Mouse (Mus musculus): ENCODE data around the gene Epop.
"Not testable (repeated sequence)": the region's sequence is repeated elsewhere in the genome, so short reads cannot be mapped to it uniquely, and the experiment has no call there.

Gene Epop

GRCm38 (mm10) chr11:97660734-97661647 is 31.5 kb upstream of the Epop start:
- DNase-seq (ENCODE audit: low read depth), result no peak

- DNase-seq (ENCODE audit: low read depth), result no peak
These were observed 30.6 kb upstream of the Epop start for GRCm38 (mm10) chr11:97659990-97660714.

GRCm38 (mm10) chr11:97659267-97659989 is 29.9 kb upstream of the Epop start:
- DNase-seq (ENCODE audit: low read depth), result no peak

- DNase-seq (ENCODE audit: low read depth), result no peak
These were observed 29.3 kb upstream of the Epop start for GRCm38 (mm10) chr11:97658751-97659266.

- DNase-seq (ENCODE audit: low read depth), result not testable (repeated sequence)
These were observed 28.5 kb upstream of the Epop start for GRCm38 (mm10) chr11:97657967-97658366.

GRCm38 (mm10) chr11:97657184-97657945 is 27.9 kb upstream of the Epop start:
- no peak for DNase-seq (ENCODE audit: low read depth)

- no peak for DNase-seq (ENCODE audit: low read depth)
These were observed 26.9 kb upstream of the Epop start for GRCm38 (mm10) chr11:97656269-97656971.

GRCm38 (mm10) chr11:97654210-97654609 is 24.7 kb upstream of the Epop start:
- DNase-seq (ENCODE audit: low read depth), result no peak

GRCm38 (mm10) chr11:97653376-97653775 is 23.9 kb upstream of the Epop start:
- not testable (repeated sequence) for DNase-seq (ENCODE audit: low read depth)

- no peak for DNase-seq (ENCODE audit: low read depth)
These were observed 20.8 kb upstream of the Epop start for GRCm38 (mm10) chr11:97650341-97650740.

GRCm38 (mm10) chr11:97648541-97648940 is 19.0 kb upstream of the Epop start:
- DNase-seq (ENCODE audit: low read depth), result not testable (repeated sequence)

- DNase-seq (ENCODE audit: low read depth), result no peak
These were observed 15.3 kb upstream of the Epop start for GRCm38 (mm10) chr11:97644834-97645233.

- no peak for DNase-seq (ENCODE audit: low read depth)
These were observed 14.0 kb upstream of the Epop start for GRCm38 (mm10) chr11:97643380-97644055.

- no peak for DNase-seq (ENCODE audit: low read depth)
These were observed 13.2 kb upstream of the Epop start for GRCm38 (mm10) chr11:97642746-97643145.

- DNase-seq (ENCODE audit: low read depth), result no peak
These were observed 12.2 kb upstream of the Epop start for GRCm38 (mm10) chr11:97641668-97642067.

- DNase-seq (ENCODE audit: low read depth), result no peak
These were observed 6.0 kb upstream of the Epop start for GRCm38 (mm10) chr11:97635468-97636019.

GRCm38 (mm10) chr11:97632440-97632839 is 2.9 kb upstream of the Epop start:
- not testable (repeated sequence) for DNase-seq (ENCODE audit: low read depth)

GRCm38 (mm10) chr11:97631938-97632337 is 2.4 kb upstream of the Epop start:
- peak; percentile 31 for DNase-seq (ENCODE audit: low read depth)

- no peak for DNase-seq (ENCODE audit: low read depth)
These were observed 2.0 kb upstream of the Epop start for GRCm38 (mm10) chr11:97631500-97631899.

GRCm38 (mm10) chr11:97631046-97631445 is 1.5 kb upstream of the Epop start:
- DNase-seq (ENCODE audit: low read depth), result no peak
